Mouse (Mus musculus) limb, embryonic 15.5 days (tissue): Measurements from ENCODE around the gene Otulinl. TPM values are rescaled to one million over a fixed set of nuclear protein-coding genes. Genes with fewer than 3 reads are reported as not detected.
A peak's percentile ranks its signal among the peaks of the same experiment; 100 is the strongest.

Experiments used
- ATAC-seq: fragments of 200-750 bp; cut with Nextera tagmentation; 2 replicates; pipeline ENCODE4 v1.8.0; 2017; ENCODE audit warnings: low read depth, moderate TSS enrichment; ENCODE audit not compliant: insufficient number of reproducible peaks, low FRiP score, low TSS enrichment
- H3K27ac ChIP-seq: fragments of 300-500 bp; sonication (generic); 2 replicates; pipeline ENCODE4 v1.5.1; 2015; ENCODE audit warnings: moderate library complexity, mild to moderate bottlenecking, inconsistent platforms
- H3K27me3 ChIP-seq: fragments of 300-500 bp; sonication (generic); 2 replicates; pipeline ENCODE4 v1.6.1; 2015; ENCODE audit warnings: inconsistent platforms
- H3K36me3 ChIP-seq: fragments of 300-500 bp; sonication (generic); 2 replicates; pipeline ENCODE4 v1.6.1; 2015; ENCODE audit warnings: inconsistent platforms
- H3K4me1 ChIP-seq: fragments of 300-500 bp; sonication (generic); 2 replicates; pipeline ENCODE4 v1.6.1; 2015; ENCODE audit warnings: inconsistent platforms
- H3K4me2 ChIP-seq: fragments of 300-500 bp; sonication (generic); 2 replicates; pipeline ENCODE4 v1.6.1; 2015; ENCODE audit warnings: mild to moderate bottlenecking, inconsistent platforms
- H3K4me3 ChIP-seq: fragments of 300-500 bp; sonication (generic); 2 replicates; pipeline ENCODE4 v1.5.1; 2015; ENCODE audit warnings: mild to moderate bottlenecking, inconsistent platforms
- H3K9ac ChIP-seq: fragments of 300-500 bp; sonication (generic); 2 replicates; pipeline ENCODE4 v1.6.1; 2015; ENCODE audit warnings: inconsistent platforms
- H3K9me3 ChIP-seq: fragments of 300-500 bp; sonication (generic); 2 replicates; pipeline ENCODE4 v1.6.1; 2016; ENCODE audit warnings: inconsistent platforms
- WGBS: fragments of 180-500 bp; shearing (Covaris S2); methylation state at CpG from one replicate; pipeline ENCODE4 v1.1.7; 2015; 5-methylcytosine and 5-hydroxymethylcytosine counted together
- polyA plus RNA-seq: library from polyadenylated mRNA; unstranded; fragments of >200 nt; fragmentation: Nextera tagmentation; extraction: Ambion mirVana; gene quantifications from 2 replicates; pipeline ENCODE4 v1.2.1, GENCODE M21; 2015

Otulinl gene
- polyA plus RNA-seq, 1 experiment from 2014 or later: 32.5 TPM

DNA sequence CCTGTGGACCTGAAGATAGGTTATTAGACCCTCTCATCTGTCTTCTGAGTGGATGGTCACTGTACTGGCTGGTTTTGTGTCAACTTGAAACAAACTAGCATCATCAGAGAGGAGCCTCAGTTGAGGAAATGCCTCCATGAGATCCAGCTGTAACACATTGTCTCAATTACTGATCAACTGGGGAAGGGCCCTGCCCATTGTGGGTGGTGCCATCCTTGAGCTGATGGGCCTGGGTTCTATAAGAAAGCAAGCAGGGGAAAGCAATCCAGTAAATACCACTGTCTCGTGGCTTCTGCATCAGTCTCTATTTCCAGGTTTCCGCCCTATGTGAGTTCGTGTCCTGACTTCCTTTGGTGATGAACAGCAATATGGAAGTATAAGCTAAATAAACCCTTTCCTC, 36.1 kb downstream of the Otulinl start:
- H3K36me3 ChIP-seq: no peaks in the 10 kb centered on the region
- no peak overlapping the region for H3K4me2 ChIP-seq
- no peak overlapping the region for H3K9ac ChIP-seq
- no peak overlapping the region for H3K27ac ChIP-seq
- WGBS: 75% methylated on average over 3 of the region's 3 CpGs
- no peaks in the 10 kb centered on the region for H3K4me1 ChIP-seq
- no peak overlapping the region for H3K4me3 ChIP-seq
- no peaks in the 10 kb centered on the region for H3K27me3 ChIP-seq
- no peak for ATAC-seq
- H3K9me3 ChIP-seq: no peaks in the 10 kb centered on the region

DNA sequence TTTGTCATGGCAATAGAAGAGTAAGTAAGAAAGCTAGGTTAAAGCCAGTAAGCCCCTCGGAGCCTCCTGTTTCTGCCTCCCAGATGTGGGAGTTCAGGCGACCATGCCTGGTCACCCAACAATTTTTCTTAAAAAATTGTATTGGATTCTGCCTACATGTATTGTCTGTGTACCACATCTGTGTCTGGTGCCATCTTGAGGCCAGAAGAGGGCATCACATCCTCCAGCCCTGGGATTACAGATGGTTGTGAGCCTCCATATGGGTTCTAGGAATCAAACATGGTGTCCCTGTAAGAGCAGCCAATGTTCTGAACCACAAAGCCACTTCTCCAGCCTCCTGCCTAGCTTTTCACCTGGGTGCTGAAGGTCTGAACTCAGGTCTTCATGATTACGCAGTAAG, 38.5 kb downstream of the Otulinl start:
- 89% methylated on average over 3 of the region's 3 CpGs for WGBS
- no peak overlapping the region for H3K27ac ChIP-seq
- no peaks in the 10 kb centered on the region for H3K4me1 ChIP-seq
- H3K9me3 ChIP-seq: no peaks in the 10 kb centered on the region
- H3K36me3 ChIP-seq: no peaks in the 10 kb centered on the region
- ATAC-seq: no peak
- H3K4me2 ChIP-seq: no peak overlapping the region
- H3K27me3 ChIP-seq: no peaks in the 10 kb centered on the region
- H3K4me3 ChIP-seq: no peak overlapping the region
- no peak overlapping the region for H3K9ac ChIP-seq

DNA sequence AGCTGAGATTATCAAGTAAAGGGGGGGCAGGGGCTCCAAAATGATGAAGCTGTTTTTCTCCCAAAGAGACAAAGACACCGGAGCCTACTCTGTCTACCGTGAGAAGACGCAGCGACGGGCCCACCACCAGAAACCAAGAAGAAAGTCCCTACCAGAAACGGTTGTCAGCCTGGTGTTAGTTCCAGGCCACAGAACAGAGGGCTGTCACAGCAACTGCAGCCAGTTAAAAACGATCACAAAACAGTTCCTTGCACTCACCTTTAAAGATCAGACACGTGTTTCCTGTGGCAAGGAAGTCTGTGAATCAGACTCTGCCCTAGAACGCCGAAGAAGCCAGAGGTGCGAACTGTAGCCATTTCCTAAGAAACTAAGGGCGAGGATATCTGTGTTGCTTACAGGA, 40.2 kb downstream of the Otulinl start:
- no peaks in the 10 kb centered on the region for H3K9me3 ChIP-seq
- no peaks in the 10 kb centered on the region for H3K27me3 ChIP-seq
- H3K9ac ChIP-seq: no peak overlapping the region
- no peak overlapping the region for H3K4me2 ChIP-seq
- no peak for ATAC-seq
- WGBS: 62% methylated on average over 12 of the region's 12 CpGs
- H3K27ac ChIP-seq: no peak overlapping the region
- no peaks in the 10 kb centered on the region for H3K4me1 ChIP-seq
- H3K36me3 ChIP-seq: no peaks in the 10 kb centered on the region
- no peak overlapping the region for H3K4me3 ChIP-seq

DNA sequence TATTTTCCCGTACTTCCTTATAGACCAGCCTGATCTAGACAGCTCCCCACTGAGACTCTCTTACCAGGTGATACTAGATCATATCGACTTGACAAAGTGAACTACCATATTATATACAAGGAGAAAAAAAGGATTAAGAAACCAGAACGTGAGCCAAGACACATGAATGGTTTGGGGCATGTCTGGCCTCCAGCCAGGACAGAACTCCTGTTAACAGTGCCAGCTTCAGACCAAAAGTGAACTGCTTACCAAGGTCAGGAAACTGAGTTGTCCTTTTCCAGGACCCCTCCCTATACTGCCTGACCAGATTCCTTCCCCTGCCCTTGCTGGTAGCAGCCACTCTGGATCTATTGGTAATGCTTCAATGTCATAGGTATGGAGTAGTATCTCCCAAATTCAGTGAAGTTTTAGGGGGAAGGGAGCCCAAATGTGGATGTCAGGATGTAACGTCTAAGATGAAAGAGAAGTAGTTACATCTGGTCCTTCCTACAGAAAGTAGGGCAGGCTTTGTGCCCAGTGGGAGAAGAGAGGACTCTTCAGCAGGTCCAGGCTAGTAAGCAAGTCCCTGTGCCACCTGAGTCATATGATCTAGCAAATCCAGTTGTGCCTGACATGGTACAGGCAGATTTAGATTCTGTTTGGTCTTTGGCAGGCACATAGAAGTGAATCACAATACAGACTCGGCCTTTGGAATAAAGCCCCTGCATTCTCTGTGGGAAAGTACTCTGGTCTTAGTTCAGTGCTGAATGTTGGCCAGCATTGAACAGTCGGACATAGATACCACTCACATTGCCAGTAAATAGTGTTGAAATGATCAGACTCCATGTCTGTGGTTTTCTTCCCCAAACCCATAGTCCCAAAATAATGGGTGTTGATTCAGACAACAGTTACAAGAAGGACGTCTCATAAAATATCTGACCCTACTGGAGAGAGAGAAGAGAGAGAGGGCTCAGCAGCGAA, 47.2 kb downstream of the Otulinl start:
- no peak overlapping the region for H3K4me3 ChIP-seq

DNA sequence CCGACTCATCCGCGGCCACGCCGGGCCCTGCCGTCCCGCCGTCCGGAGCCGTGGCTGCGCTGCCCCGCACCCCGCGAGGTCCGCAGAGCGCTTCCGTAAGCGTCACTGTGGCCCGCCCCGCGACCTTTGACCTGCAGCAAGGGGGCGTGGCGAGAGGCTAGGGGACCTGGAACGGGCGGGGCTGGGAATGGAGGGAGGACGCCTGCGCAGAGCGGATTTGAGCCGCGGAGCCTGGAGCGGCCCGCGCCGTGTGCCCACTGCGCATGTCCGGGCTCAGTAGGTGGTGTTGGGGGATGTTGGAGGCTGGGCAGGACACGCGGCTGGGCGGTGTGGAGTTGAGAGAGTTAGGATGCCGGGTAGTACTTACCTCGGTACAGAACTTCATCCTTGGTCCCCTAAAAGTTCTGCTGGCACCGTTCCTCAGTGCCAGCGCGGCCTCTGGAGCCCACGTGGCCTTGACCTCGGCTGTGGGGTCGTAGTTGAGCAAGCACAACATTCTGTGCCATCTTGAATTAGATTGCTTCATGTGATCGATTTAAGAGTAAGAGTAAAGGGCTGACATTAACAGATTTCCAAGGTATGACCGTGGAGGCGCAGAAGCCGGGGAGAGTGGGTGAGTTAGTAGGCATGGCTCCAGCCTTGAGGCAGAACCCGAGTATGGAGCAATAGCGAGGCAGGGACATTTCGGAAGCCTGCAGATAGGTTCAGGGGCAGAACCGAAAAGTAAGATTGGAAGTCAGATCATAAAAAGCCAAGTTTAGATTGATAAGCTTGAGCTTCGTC, 50.6 kb downstream of the Otulinl start, which contains the start of gene Otulin:
TSS of gene Otulin (minus strand) at position 93 of the 783 bp plus-strand sequence.
- Histone ChIP-seq H3K27me3 (no peaks in the 10 kb centered on the region), H3K4me3 (peak within 1 kb of the TSS; percentile 96), H3K4me1 (peaks cover 17% of the 10 kb centered on the region), H3K36me3 (peaks cover 8% of the 10 kb centered on the region), H3K27ac (peak within 1 kb of the TSS; percentile 75), H3K9me3 (no peaks in the 10 kb centered on the region), H3K4me2 (peak within 1 kb of the TSS; percentile 79), H3K9ac (peak within 1 kb of the TSS; percentile 89)
- peak; percentile 99 for ATAC-seq
- WGBS: 5% methylated on average over 56 of the region's 56 CpGs

More for the DNA sequence above, 47.2 kb downstream of the Otulinl start:
- Histone ChIP-seq H3K4me2 (no peak overlapping the region), H3K36me3 (no peaks in the 10 kb centered on the region), H3K27me3 (no peaks in the 10 kb centered on the region), H3K4me1 (peaks cover 11% of the 10 kb centered on the region), H3K9me3 (no peaks in the 10 kb centered on the region), H3K9ac (no peak overlapping the region), H3K27ac (no peak overlapping the region)
- WGBS: 72% methylated on average over 8 of the region's 8 CpGs
- no peak for ATAC-seq

DNA sequence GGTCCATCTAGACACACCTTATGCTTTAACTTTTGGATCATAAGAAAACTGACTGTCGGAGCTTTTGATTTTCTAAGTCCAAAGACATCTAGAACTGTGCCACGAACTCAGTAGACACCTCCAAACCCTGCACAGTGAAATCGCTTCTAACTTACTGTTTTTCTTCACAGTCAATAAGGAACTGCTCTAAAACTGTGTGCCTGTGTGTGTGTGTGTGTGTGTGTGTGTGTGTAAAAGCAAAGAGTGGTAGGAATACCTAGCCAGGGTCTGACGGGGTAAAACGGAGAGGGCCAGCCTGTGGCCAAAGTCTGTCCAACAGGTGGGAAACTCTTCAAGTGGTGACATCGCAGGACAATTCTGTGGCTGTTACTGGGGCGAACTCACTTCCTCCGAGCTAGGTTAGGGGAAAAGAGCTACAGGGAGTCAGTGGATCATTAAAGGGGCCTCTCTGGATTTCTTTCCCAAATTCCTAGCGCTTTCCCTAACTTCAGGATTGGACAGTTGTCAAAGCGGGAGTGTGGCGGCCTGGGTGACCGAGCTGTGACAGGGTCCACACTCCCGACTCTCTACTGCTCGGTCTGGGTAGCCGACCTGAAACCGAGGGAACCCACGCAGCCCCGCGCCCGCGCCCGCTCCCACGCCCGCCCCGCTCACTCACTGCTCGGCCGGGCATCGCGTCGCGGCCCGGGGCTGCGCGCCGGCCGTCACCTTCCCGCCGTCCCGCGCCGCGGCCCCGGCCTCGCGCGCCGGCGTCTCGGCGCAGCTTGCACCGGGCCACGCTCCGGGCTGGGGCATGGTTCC, 51.4 kb downstream of the Otulinl start:
- H3K9ac ChIP-seq: peak overlapping the region; percentile 89
- peak; percentile 52 for ATAC-seq
- peak overlapping the region; percentile 79 for H3K4me2 ChIP-seq
- peaks cover 17% of the 10 kb centered on the region for H3K4me1 ChIP-seq
- H3K27ac ChIP-seq: peak overlapping the region; percentile 75
- peaks cover 14% of the 10 kb centered on the region for H3K36me3 ChIP-seq
- peak overlapping the region; percentile 96 for H3K4me3 ChIP-seq
- WGBS: 2% methylated on average over 52 of the region's 53 CpGs
- no peaks in the 10 kb centered on the region for H3K9me3 ChIP-seq
- H3K27me3 ChIP-seq: no peaks in the 10 kb centered on the region

DNA sequence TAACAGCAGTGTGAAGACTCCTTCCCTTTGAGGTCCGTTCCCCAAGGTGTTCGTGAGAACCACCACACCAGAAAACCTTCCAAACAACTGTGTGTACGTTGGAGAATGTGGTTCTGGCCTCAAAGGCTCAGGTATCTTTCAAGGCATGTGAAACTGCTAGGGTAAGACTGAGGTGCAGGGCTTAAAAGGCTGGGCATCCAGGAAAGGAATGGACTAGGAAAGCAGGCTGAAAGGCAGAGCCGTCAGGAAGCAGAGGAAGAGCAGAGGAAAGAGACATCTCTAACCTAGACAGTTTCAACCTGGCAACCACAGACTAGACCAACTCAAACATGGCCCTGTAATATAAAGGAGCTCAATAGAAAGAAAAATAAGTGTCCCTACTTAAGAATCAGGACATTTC, 52.3 kb downstream of the Otulinl start:
- Histone ChIP-seq H3K27ac (no peak overlapping the region), H3K27me3 (no peaks in the 10 kb centered on the region), H3K36me3 (peaks cover 14% of the 10 kb centered on the region), H3K9ac (no peak overlapping the region), H3K4me2 (peak overlapping the region; percentile 79), H3K4me3 (peak overlapping the region; percentile 96; the same call in 1 of the 2 replicates), H3K9me3 (no peaks in the 10 kb centered on the region), H3K4me1 (peaks cover 16% of the 10 kb centered on the region)
- 72% methylated on average over 4 of the region's 4 CpGs for WGBS
- no peak for ATAC-seq

DNA sequence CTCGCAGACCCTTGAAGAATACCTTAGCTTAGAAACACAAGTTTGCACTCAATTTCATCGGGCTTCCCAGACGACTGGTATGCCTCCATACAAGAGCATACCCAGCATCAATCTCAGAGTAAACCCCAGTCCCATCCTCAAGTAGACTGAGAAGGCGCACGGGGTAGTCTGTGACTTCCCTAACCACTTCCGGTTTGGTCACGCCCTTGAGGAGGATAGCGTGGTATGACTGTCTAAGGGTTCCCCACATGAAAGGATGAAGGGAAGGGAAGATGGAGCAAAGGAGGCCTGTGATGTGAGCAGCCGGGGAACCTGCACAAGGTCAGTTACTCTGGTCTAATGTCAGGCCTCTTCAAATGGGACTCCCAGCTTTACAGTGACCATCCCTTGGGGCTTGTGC, 53.6 kb downstream of the Otulinl start:
- H3K9me3 ChIP-seq: no peaks in the 10 kb centered on the region
- WGBS: 91% methylated on average over 9 of the region's 9 CpGs
- peaks cover 15% of the 10 kb centered on the region for H3K4me1 ChIP-seq
- H3K9ac ChIP-seq: no peak overlapping the region
- H3K4me3 ChIP-seq: no peak overlapping the region
- no peak overlapping the region for H3K27ac ChIP-seq
- H3K27me3 ChIP-seq: no peaks in the 10 kb centered on the region
- no peak overlapping the region for H3K4me2 ChIP-seq
- ATAC-seq: no peak
- H3K36me3 ChIP-seq: peaks cover 20% of the 10 kb centered on the region

DNA sequence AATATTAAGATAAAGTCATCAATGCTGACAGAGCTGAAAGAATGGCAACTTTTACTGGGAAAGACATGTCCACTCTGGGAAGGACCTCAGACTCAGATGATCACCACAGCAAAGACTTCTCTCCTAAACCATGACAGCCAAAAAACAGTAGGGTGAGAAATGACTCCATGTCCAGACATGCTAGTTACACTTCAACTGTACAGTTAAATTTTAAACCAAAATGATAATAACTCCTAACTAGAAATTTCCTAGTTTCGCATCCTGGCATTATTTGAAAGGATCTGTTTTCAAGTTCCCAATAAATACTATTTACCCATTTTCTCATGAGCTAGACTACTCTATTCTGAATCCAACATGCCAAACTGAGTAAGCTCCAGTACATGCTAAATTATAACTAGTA, 55.1 kb downstream of the Otulinl start:
- Histone ChIP-seq H3K36me3 (peaks cover 25% of the 10 kb centered on the region), H3K9ac (no peak overlapping the region), H3K4me2 (no peak overlapping the region), H3K9me3 (no peaks in the 10 kb centered on the region), H3K4me3 (no peak overlapping the region), H3K27me3 (no peaks in the 10 kb centered on the region), H3K27ac (no peak overlapping the region), H3K4me1 (peaks cover 15% of the 10 kb centered on the region)
- ATAC-seq: no peak
- WGBS: 96% methylated on average over 1 of the region's 1 CpGs

DNA sequence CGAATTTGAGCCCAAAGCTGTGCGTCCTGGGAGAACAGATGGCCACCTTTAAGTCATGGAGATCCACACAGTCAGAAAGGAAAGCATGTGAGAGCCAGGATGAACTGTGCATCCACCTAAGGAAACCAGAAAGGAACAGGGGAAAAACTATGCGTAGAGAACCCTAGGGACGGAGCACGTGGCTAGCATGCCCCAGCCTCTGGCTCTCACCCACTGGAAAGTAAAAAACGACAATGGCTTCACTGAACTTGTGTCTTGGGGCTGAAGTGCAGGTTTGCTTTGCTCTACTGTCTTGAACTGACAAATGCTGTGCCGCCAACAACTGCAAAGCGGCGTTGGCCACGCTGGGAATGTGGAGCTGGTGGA, 55.5 kb downstream of the Otulinl start:
- H3K36me3 ChIP-seq: peaks cover 29% of the 10 kb centered on the region
- H3K9ac ChIP-seq: no peak overlapping the region
- no peaks in the 10 kb centered on the region for H3K27me3 ChIP-seq
- no peak overlapping the region for H3K4me2 ChIP-seq
- ATAC-seq: no peak
- no peak overlapping the region for H3K27ac ChIP-seq
- no peak overlapping the region for H3K4me3 ChIP-seq
- H3K9me3 ChIP-seq: no peaks in the 10 kb centered on the region
- WGBS: 91% methylated on average over 10 of the region's 10 CpGs
- peaks cover 15% of the 10 kb centered on the region for H3K4me1 ChIP-seq

DNA sequence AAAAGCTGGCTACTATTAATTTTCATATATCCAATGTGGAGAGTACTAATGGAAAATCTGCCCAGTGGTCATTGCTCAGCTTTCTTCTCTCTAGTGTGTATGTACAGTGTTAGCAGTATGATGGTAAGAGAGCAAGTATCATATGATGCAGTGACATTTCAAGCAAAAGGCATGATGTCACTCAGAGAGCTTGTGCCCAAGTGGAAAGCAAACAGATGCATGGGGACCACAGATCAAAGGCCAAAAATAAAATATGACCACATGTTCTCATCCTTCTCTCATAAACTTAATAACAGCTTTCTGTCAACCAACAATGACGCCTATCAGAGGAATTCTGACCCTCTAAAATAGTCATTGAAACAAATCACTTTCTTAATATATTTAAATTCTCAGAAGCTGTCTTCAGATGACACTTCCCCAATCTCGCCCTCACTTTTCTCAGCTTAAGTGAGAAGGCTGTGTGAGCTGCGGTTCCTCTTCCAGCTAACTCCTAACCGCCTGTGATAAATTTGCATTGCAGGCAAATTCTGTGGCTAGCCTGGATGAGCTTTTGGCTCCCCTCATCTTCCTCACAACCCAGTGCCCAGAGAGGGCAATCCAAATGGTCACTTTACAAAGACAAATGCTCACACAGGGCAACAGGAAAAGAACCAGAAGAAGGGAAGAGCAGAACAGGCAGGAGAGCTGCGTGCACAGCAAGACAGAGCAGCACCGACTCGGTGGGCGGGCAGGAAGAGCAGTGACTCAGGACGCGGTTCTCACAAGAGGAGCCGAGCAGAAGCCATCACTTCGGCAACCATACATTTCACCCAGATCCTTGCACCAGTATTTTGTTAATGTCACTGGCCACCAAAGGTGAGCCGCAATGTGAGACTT, 56.1 kb downstream of the Otulinl start:
- Histone ChIP-seq H3K27me3 (no peaks in the 10 kb centered on the region), H3K9me3 (no peaks in the 10 kb centered on the region), H3K27ac (no peak overlapping the region), H3K9ac (no peak overlapping the region), H3K4me1 (peaks cover 15% of the 10 kb centered on the region), H3K4me2 (no peak overlapping the region), H3K36me3 (peaks cover 34% of the 10 kb centered on the region), H3K4me3 (no peak overlapping the region)
- WGBS: 85% methylated on average over 13 of the region's 13 CpGs
- ATAC-seq: no peak
